Mouse (Mus musculus) left cerebral cortex, adult 11 months (tissue): Measurements from ENCODE around the gene Ttll9.

Experiments used
- DNase-seq: peaks from one replicate; pipeline ENCODE4 v3.0.0; 2022; ENCODE audit warnings: low spot score

The Ttll9 gene

DNA sequence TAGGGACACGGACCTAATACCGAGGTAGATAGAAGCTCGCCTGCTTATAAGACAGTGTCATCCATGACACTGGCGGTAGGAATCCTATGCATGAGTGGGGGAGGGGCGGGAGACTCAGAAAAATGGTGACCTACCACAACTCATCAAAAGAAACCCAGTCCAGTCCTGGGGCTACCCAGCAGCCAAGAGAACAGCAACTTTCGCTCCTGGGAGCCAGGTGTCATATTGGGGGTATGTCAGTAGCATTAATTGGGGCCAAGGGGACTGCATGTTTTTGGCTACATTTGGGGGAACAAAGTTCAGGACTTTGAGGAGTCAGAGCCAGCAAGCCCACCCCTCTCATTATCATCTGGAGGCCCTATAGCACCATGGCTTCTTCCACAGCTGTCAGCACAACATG is 88.8 kb downstream of the Ttll9 start:
- DNase-seq: no peak

DNA sequence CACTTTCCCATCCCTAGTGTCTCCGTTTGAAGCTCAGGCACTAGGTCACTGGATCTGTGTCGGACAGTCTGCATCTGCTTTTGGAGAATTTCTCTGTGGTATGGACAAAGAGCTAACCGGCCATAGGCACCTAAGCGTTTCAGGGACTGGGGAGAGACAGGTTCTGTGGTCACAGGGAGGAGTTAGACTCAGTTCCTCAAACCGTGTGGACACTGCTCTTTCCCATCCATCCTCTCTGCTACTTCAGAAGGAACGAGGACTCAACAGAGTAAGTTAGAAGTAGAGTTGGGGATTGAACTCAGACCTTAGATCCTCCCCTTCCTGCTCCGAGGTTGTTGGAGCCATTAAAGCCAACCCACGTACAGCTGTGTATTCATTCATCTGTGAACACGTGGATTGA is 89.3 kb downstream of the Ttll9 start:
- DNase-seq: no peak

DNA sequence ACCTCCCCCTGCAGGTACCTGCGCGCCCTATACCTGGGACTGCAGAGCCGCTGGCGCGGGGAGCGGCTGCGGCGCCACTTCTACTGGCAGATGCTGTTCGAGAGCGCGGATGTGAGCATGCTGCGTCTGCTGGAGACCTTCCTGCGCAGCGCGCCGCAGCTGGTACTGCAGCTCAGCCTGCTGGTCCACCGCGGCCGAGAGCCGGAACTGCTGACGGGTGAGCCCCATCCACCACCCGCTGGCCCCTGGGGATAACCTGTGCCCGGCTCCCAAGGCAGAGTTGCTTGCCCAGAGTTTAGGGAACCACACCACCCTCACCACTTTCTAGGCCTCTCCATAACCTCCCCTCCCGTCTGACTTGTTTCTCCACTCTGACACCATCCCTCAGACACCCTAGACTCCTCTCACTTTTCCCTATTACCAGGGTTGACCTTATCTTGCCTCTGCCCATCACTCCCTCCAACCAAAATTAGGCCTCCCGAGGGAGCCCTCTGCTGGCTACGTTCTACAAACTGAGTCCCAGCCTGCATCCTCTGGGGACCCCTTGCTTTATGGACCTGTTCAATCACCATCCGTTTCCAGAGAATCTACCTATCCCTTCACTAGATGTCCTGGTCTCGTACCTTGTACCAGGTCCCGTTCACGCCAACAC is 90.5 kb downstream of the Ttll9 start:
- DNase-seq: no peak

DNA sequence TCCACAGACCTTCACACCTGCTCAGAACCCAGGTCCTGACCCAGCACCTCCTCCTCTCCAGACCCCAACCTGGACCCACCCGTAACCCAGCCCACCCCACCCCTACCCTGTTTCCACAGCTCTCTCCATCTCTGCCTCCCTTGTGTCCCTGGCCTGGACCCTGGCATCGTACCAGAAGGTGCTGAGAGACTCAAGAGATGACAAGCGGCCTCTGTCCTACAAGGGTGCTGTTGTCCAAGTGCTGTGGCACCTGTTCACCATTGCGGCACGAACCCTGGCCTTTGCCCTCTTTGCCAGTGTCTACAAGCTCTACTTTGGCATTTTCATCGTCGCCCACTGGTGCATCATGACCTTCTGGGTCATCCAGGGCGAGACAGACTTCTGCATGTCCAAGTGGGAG is 91.6 kb downstream of the Ttll9 start:
- DNase-seq: no peak

GRCm38 (mm10) chr2:153055270-153055920 is 93.1 kb downstream of the Ttll9 start:
- DNase-seq: no peak
